Mouse (Mus musculus): ENCODE measurements around the gene Gm28308. TPM values are rescaled to one million over a fixed set of nuclear protein-coding genes. Genes with fewer than 3 reads are reported as not detected.

Gene Gm28308
- total and polyA plus RNA-seq, 2 experiments from 2014 or later, result not detected

DNA sequence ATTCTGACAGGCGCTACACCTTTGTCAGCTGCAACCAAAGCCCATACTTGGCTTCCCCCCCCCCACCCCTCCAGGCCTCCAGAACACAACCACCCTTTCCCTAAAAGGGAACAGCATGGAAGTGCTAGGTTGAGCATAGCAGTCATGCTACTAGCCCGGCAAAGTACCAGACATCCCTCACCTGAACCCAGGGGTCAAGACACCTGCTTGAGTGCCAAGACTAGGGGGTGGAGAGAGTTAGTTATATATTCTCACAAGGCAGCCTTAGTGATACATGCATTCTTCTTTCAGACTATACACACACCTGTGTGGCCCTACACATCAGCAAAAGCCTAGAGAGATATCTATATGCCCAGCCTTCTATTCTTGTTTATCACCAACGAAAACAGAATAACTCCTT lies 27.3 kb downstream of the Gm28308 start:
- no peak overlapping the region for H3K9ac ChIP-seq (replicated peaks; ENCODE audit: low read length, poor library complexity, severe bottlenecking)
- no peak overlapping the region for H3K4me2 ChIP-seq (ENCODE audit: low read depth, low read length, poor library complexity, severe bottlenecking)
- H3K4me1 ChIP-seq (ENCODE audit: insufficient read depth, low read length), result no peaks in the 10 kb centered on the region
- no peak overlapping the region for H3K27ac ChIP-seq (ENCODE audit: low read depth, low read length)
- 10% methylated on average over 3 of the region's 3 CpGs for WGBS
- H3K27me3 ChIP-seq (ENCODE audit: insufficient read depth, low read length), result peaks cover 97% of the 10 kb centered on the region
- H3K4me3 ChIP-seq (ENCODE audit: low read depth, low read length), result no peak overlapping the region
- DNase-seq (ENCODE audit: low spot score) (no peak), ATAC-seq (ENCODE audit: low FRiP score) (no peak)
- TF ChIP-seq CTCF (IDR thresholded peaks at IDR 0.05), result no peak
- H3K36me3 ChIP-seq (ENCODE audit: insufficient read depth, low read length), result no peaks in the 10 kb centered on the region
- no peaks in the 10 kb centered on the region for H3K9me3 ChIP-seq (ENCODE audit: low read length)

DNA sequence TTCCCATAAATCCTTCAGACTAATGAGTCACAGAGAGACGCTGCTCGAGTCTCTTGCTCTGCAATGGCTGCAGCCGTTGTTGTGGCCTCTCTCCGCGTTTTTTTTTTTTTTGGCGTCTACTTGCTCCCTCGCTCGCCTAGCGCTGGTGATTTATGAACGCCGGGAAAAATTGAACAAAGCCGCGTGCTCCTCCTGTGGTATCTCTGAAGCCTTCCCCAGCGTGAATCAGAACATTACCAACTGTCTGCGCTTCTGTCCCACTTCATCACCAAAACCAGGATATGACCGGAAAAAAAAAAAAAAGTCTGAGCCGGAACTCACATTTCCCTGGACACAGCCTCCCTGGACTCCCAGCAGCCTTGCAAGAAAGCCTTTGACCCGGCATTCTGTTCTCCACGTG lies 27.9 kb downstream of the Gm28308 start:
- Histone ChIP-seq H3K9me3 (ENCODE audit: low read length) (no peaks in the 10 kb centered on the region), H3K4me3 (ENCODE audit: low read depth, low read length) (no peak overlapping the region), H3K4me1 (ENCODE audit: insufficient read depth, low read length) (no peaks in the 10 kb centered on the region), H3K27me3 (ENCODE audit: insufficient read depth, low read length) (peaks cover 97% of the 10 kb centered on the region), H3K9ac (replicated peaks; ENCODE audit: low read length, poor library complexity, severe bottlenecking) (no peak overlapping the region), H3K4me2 (ENCODE audit: low read depth, low read length, poor library complexity, severe bottlenecking) (no peak overlapping the region), H3K27ac (ENCODE audit: low read depth, low read length) (no peak overlapping the region), H3K36me3 (ENCODE audit: insufficient read depth, low read length) (no peaks in the 10 kb centered on the region)
- 2% methylated on average over 19 of the region's 19 CpGs for WGBS
- DNase-seq (ENCODE audit: low spot score), result no peak
- ATAC-seq (ENCODE audit: low FRiP score), result no peak
- TF ChIP-seq CTCF (IDR thresholded peaks at IDR 0.05), result no peak

DNA sequence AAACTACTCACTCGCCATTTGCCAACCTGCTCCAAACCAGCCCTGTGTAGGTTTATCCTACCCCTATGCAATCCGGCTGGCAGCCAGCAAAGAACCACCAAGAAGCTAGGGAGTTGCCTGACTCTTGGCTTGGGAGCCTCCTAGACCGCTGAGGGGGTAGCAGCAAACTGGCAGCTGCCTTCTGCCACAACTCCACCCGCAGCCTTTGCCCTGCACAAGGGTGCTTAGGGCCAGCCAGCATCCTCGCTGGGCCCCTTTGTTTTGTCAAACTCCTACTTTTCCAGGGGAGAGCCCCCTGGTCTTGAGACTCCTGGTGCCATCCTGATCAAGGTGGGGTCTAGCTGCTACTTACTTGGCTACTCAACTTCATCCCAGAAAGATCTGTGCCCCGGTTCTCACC lies 28.5 kb downstream of the Gm28308 start:
- Histone ChIP-seq H3K4me2 (ENCODE audit: low read depth, low read length, poor library complexity, severe bottlenecking) (no peak overlapping the region), H3K4me3 (ENCODE audit: low read depth, low read length) (no peak overlapping the region), H3K36me3 (ENCODE audit: insufficient read depth, low read length) (no peaks in the 10 kb centered on the region), H3K27ac (ENCODE audit: low read depth, low read length) (no peak overlapping the region), H3K9me3 (ENCODE audit: low read length) (no peaks in the 10 kb centered on the region), H3K4me1 (ENCODE audit: insufficient read depth, low read length) (no peaks in the 10 kb centered on the region), H3K9ac (replicated peaks; ENCODE audit: low read length, poor library complexity, severe bottlenecking) (no peak overlapping the region), H3K27me3 (ENCODE audit: insufficient read depth, low read length) (peaks cover 97% of the 10 kb centered on the region)
- WGBS, result 2% methylated on average over 6 of the region's 6 CpGs
- ATAC-seq (ENCODE audit: low FRiP score) (no peak), DNase-seq (ENCODE audit: low spot score) (no peak)
- no peak for TF ChIP-seq CTCF (IDR thresholded peaks at IDR 0.05)

DNA sequence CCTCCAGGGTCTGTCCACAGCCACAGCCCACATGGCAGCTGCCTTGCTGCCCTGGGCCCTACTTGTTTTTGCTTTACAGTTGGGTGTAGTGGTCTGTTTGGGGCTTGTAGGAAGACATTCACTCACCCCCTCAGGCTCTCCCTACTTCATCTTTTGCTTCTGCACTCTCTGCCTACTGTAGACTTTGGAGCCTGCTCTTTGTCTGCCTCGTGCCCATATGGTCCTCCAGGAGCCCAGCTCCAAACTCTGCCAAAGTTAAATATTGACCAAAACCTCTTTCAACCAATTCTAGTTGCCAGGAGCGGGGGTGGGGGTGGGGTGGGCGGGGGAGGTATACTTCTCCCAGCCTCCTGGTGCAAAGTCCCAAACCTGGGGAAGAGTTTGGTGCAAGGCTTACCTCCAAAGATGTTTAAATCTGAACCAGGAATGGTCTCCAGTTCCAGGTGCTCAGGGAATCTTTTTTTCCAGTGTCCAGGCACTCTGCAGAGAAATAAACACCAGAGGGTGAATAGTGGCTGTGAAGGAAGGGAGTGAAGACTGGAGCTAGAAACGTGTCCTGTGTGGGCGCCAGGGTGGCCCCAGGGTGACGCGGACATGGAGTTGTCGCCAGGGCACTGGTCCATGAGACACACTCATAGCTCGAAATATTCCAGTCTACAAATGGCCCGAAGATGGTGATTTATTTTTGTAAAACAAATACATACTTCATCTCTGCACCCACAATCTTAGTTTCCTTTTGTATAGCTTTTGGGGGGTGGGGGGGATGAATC lies 29.6 kb downstream of the Gm28308 start:
- H3K9ac ChIP-seq (replicated peaks; ENCODE audit: low read length, poor library complexity, severe bottlenecking), result no peak overlapping the region
- H3K4me3 ChIP-seq (ENCODE audit: low read depth, low read length), result no peak overlapping the region
- TF ChIP-seq CTCF (IDR thresholded peaks at IDR 0.05), result no peak
- no peak for ATAC-seq (ENCODE audit: low FRiP score)
- peaks cover 97% of the 10 kb centered on the region for H3K27me3 ChIP-seq (ENCODE audit: insufficient read depth, low read length)
- no peak overlapping the region for H3K4me2 ChIP-seq (ENCODE audit: low read depth, low read length, poor library complexity, severe bottlenecking)
- H3K36me3 ChIP-seq (ENCODE audit: insufficient read depth, low read length), result no peaks in the 10 kb centered on the region
- DNase-seq (ENCODE audit: low spot score), result no peak
- 10% methylated on average over 10 of the region's 10 CpGs for WGBS
- H3K27ac ChIP-seq (ENCODE audit: low read depth, low read length), result no peak overlapping the region
- H3K9me3 ChIP-seq (ENCODE audit: low read length), result no peaks in the 10 kb centered on the region
- H3K4me1 ChIP-seq (ENCODE audit: insufficient read depth, low read length), result no peaks in the 10 kb centered on the region

DNA sequence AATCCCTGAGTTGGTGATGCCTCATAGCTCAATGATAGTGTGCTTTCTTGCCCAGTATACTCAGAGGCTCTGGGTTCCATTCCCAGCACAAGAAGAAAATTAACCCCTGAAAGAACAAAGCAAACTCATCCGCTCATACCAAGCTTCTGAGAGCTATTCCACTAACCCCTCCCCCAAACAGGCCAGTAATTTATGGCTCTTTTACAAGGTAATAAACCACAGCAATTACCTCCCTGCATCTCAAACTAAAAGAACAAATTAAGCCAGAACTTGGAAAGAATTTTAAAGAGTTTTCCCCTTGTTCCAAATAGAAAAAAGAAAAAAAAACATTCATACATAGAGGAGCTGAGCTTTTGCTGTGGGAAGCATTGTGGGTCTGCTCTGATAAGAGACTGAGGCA lies 30.3 kb downstream of the Gm28308 start:
- Histone ChIP-seq H3K9me3 (ENCODE audit: low read length) (no peaks in the 10 kb centered on the region), H3K27ac (ENCODE audit: low read depth, low read length) (no peak overlapping the region), H3K4me1 (ENCODE audit: insufficient read depth, low read length) (no peaks in the 10 kb centered on the region), H3K36me3 (ENCODE audit: insufficient read depth, low read length) (no peaks in the 10 kb centered on the region), H3K4me2 (ENCODE audit: low read depth, low read length, poor library complexity, severe bottlenecking) (no peak overlapping the region), H3K27me3 (ENCODE audit: insufficient read depth, low read length) (peaks cover 97% of the 10 kb centered on the region), H3K9ac (replicated peaks; ENCODE audit: low read length, poor library complexity, severe bottlenecking) (no peak overlapping the region), H3K4me3 (ENCODE audit: low read depth, low read length) (no peak overlapping the region)
- no peak for TF ChIP-seq CTCF (IDR thresholded peaks at IDR 0.05)
- WGBS, result 11% methylated on average over 1 of the region's 1 CpGs
- DNase-seq (ENCODE audit: low spot score) (no peak), ATAC-seq (ENCODE audit: low FRiP score) (no peak)

DNA sequence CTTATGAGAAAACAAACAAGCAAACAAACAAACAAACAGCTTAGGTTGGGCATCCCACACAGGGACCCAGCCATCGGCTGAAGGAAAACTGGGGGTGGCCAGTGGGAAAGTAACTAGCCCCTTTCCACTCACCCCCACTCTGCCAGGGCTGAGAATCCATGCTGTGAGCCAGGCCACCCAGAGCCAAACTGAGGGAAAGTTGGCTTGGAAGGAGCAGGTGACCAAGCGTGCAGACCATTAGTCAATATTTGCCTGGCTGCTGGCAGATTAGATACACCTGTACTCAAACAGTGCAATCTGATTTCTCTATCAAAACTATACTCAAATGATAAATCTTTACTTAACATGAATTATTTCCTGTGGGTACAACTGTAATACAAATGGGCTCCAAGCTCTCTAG lies 31.1 kb downstream of the Gm28308 start:
- no peak for DNase-seq (ENCODE audit: low spot score)
- Histone ChIP-seq H3K27ac (ENCODE audit: low read depth, low read length) (no peak overlapping the region), H3K36me3 (ENCODE audit: insufficient read depth, low read length) (no peaks in the 10 kb centered on the region), H3K9me3 (ENCODE audit: low read length) (no peaks in the 10 kb centered on the region), H3K9ac (replicated peaks; ENCODE audit: low read length, poor library complexity, severe bottlenecking) (no peak overlapping the region), H3K4me2 (ENCODE audit: low read depth, low read length, poor library complexity, severe bottlenecking) (no peak overlapping the region), H3K4me3 (ENCODE audit: low read depth, low read length) (no peak overlapping the region), H3K27me3 (ENCODE audit: insufficient read depth, low read length) (peaks cover 98% of the 10 kb centered on the region), H3K4me1 (ENCODE audit: insufficient read depth, low read length) (no peaks in the 10 kb centered on the region)
- no peak for ATAC-seq (ENCODE audit: low FRiP score)
- no peak for TF ChIP-seq CTCF (IDR thresholded peaks at IDR 0.05)
- 24% methylated on average over 2 of the region's 2 CpGs for WGBS
